Mouse (Mus musculus): ENCODE results near the gene Ttc28. TPM values are rescaled to one million over a fixed set of nuclear protein-coding genes. Genes with fewer than 3 reads are reported as not detected.

Ttc28 gene
- polyA plus RNA-seq, 1 experiment from 2014 or later = 13.0 TPM

DNA sequence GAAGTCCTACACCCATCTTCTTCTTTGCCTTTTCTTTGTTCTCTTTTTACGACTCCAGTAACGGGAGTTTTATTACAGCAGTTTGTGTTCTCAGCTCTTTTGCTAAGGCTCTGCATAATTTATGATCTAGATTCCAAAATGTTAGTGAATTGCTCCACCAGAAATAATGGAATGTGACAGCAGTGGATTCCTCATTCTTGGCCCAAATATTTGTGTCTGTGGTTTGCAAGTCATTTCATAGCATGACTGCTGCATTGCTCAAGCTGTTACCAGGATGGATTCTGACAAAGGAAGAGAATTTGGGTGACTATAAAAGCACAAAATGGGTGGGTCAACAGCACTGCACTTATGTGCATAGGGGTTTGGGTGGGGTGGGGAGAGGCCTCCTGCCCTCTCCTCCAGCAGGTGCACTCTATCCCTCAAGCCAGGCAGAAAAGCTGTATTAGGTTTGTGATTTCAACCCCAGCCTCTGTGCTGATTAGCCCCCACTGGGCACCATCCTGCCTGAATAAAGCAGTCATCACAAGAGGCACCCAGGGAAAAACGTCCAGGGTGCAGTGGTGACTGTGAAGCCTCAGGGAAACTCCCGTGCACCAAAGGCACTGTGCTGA, 325.5 kb downstream of the Ttc28 start:
- H3K27ac ChIP-seq (ENCODE audit: low read depth) = no peak overlapping the region
- H3K4me3 ChIP-seq (ENCODE audit: low read depth, low read length) = no peak overlapping the region
- H3K4me2 ChIP-seq (ENCODE audit: low read length) = no peak overlapping the region
- no peaks in the 10 kb centered on the region for H3K9me3 ChIP-seq (ENCODE audit: control insufficient read depth, low read length)
- no peaks in the 10 kb centered on the region for H3K36me3 ChIP-seq (ENCODE audit: control insufficient read depth, insufficient read depth, low read length)
- no peaks in the 10 kb centered on the region for H3K27me3 ChIP-seq (replicated peaks; ENCODE audit: control insufficient read depth, insufficient read depth, low read length)
- H3K9ac ChIP-seq (ENCODE audit: low read length) = no peak overlapping the region
- DNase-seq (ENCODE audit: low spot score) = no peak
- ATAC-seq (replicated peaks; ENCODE audit: low FRiP score, low TSS enrichment, low read depth) = no peak
- 10% methylated on average over 4 of the region's 4 CpGs for WGBS
- H3K4me1 ChIP-seq (replicated peaks; ENCODE audit: control insufficient read depth, insufficient read depth, low read length) = peaks cover 50% of the 10 kb centered on the region

- no peak for DNase-seq (ENCODE audit: low spot score)
- peaks cover 48% of the 10 kb centered on the region for H3K4me1 ChIP-seq (replicated peaks; ENCODE audit: control insufficient read depth, insufficient read depth, low read length)
- H3K27ac ChIP-seq (ENCODE audit: low read depth) = no peak overlapping the region
- H3K9me3 ChIP-seq (ENCODE audit: control insufficient read depth, low read length) = no peaks in the 10 kb centered on the region
- ATAC-seq (replicated peaks; ENCODE audit: low FRiP score, low TSS enrichment, low read depth) = no peak
- no peaks in the 10 kb centered on the region for H3K27me3 ChIP-seq (replicated peaks; ENCODE audit: control insufficient read depth, insufficient read depth, low read length)
- no peak overlapping the region for H3K4me2 ChIP-seq (ENCODE audit: low read length)
- no peak overlapping the region for H3K9ac ChIP-seq (ENCODE audit: low read length)
- 21% methylated on average over 4 of the region's 4 CpGs for WGBS
- H3K36me3 ChIP-seq (ENCODE audit: control insufficient read depth, insufficient read depth, low read length) = no peaks in the 10 kb centered on the region
- H3K4me3 ChIP-seq (ENCODE audit: low read depth, low read length) = no peak overlapping the region
Measured at GRCm38 (mm10) chr5:111205817-111206216, 326.2 kb downstream of the Ttc28 start.

GRCm38 (mm10) chr5:111207924-111208659, 328.5 kb downstream of the Ttc28 start:
- H3K27me3 ChIP-seq (replicated peaks; ENCODE audit: control insufficient read depth, insufficient read depth, low read length) = no peaks in the 10 kb centered on the region
- ATAC-seq (replicated peaks; ENCODE audit: low FRiP score, low TSS enrichment, low read depth) = 0 out of 2 replicates have a peak, but pooled peaks have one; percentile 30
- no peak overlapping the region for H3K27ac ChIP-seq (ENCODE audit: low read depth)
- H3K4me3 ChIP-seq (ENCODE audit: low read depth, low read length) = no peak overlapping the region
- H3K9me3 ChIP-seq (ENCODE audit: control insufficient read depth, low read length) = no peaks in the 10 kb centered on the region
- WGBS = 46% methylated on average over 8 of the region's 8 CpGs
- no peak overlapping the region for H3K9ac ChIP-seq (ENCODE audit: low read length)
- no peaks in the 10 kb centered on the region for H3K36me3 ChIP-seq (ENCODE audit: control insufficient read depth, insufficient read depth, low read length)
- peaks cover 38% of the 10 kb centered on the region for H3K4me1 ChIP-seq (replicated peaks; ENCODE audit: control insufficient read depth, insufficient read depth, low read length)
- DNase-seq (ENCODE audit: low spot score) = no peak
- peak overlapping the region; percentile 16 for H3K4me2 ChIP-seq (ENCODE audit: low read length)

- Histone ChIP-seq H3K27ac (ENCODE audit: low read depth) (no peak overlapping the region), H3K9ac (ENCODE audit: low read length) (no peak overlapping the region)
- 48% methylated on average over 5 of the region's 5 CpGs for WGBS
Measured at GRCm38 (mm10) chr5:111208660-111208969, 329.0 kb downstream of the Ttc28 start.

DNA sequence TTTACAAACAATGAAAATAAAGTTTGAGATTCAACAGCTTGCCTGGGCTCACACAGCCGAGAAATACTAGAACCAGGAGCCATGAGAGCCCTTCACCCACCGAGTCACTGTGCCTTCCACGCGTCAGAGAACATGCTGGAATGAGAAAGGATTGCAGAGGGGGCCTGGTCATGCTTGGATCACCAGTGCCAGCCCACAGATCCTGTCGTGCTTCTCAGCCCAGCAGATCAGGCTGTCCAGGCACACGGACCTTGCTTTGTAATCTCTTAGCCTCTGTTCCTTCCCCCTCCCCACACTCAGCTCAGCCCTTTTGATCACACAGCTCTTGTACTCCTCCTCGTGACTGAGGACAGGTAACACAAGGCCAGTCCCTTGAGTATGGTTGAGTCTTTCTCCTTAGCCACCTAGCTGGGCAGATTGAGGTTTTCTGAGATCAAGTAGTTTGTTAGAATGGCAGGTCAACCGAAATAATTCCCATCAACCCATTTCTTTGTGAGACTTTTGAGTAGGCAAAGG, 334.4 kb downstream of the Ttc28 start:
- WGBS = 64% methylated on average over 8 of the region's 8 CpGs
- ATAC-seq (replicated peaks; ENCODE audit: low FRiP score, low TSS enrichment, low read depth) = no peak
- H3K4me1 ChIP-seq (replicated peaks; ENCODE audit: control insufficient read depth, insufficient read depth, low read length) = peaks cover 23% of the 10 kb centered on the region
- no peaks in the 10 kb centered on the region for H3K9me3 ChIP-seq (ENCODE audit: control insufficient read depth, low read length)
- no peak overlapping the region for H3K4me2 ChIP-seq (ENCODE audit: low read length)
- H3K27ac ChIP-seq (ENCODE audit: low read depth) = no peak overlapping the region
- H3K36me3 ChIP-seq (ENCODE audit: control insufficient read depth, insufficient read depth, low read length) = no peaks in the 10 kb centered on the region
- H3K9ac ChIP-seq (ENCODE audit: low read length) = no peak overlapping the region
- no peaks in the 10 kb centered on the region for H3K27me3 ChIP-seq (replicated peaks; ENCODE audit: control insufficient read depth, insufficient read depth, low read length)
- no peak for DNase-seq (ENCODE audit: low spot score)
- no peak overlapping the region for H3K4me3 ChIP-seq (ENCODE audit: low read depth, low read length)

More at GRCm38 (mm10) chr5:111208660-111208969, 329.0 kb downstream of the Ttc28 start:
- no peak overlapping the region for H3K4me2 ChIP-seq (ENCODE audit: low read length)
- H3K9me3 ChIP-seq (ENCODE audit: control insufficient read depth, low read length) = no peaks in the 10 kb centered on the region
- no peak for DNase-seq (ENCODE audit: low spot score)
- peaks cover 33% of the 10 kb centered on the region for H3K4me1 ChIP-seq (replicated peaks; ENCODE audit: control insufficient read depth, insufficient read depth, low read length)
- H3K4me3 ChIP-seq (ENCODE audit: low read depth, low read length) = no peak overlapping the region
- no peaks in the 10 kb centered on the region for H3K27me3 ChIP-seq (replicated peaks; ENCODE audit: control insufficient read depth, insufficient read depth, low read length)
- 0 out of 2 replicates have a peak, but pooled peaks have one; percentile 57 for ATAC-seq (replicated peaks; ENCODE audit: low FRiP score, low TSS enrichment, low read depth)
- no peaks in the 10 kb centered on the region for H3K36me3 ChIP-seq (ENCODE audit: control insufficient read depth, insufficient read depth, low read length)

- Histone ChIP-seq H3K4me3 (ENCODE audit: low read depth, low read length) (no peak overlapping the region), H3K4me2 (ENCODE audit: low read length) (no peak overlapping the region), H3K36me3 (ENCODE audit: control insufficient read depth, insufficient read depth, low read length) (no peaks in the 10 kb centered on the region), H3K4me1 (replicated peaks; ENCODE audit: control insufficient read depth, insufficient read depth, low read length) (peaks cover 25% of the 10 kb centered on the region), H3K9ac (ENCODE audit: low read length) (no peak overlapping the region), H3K27ac (ENCODE audit: low read depth) (no peak overlapping the region), H3K27me3 (replicated peaks; ENCODE audit: control insufficient read depth, insufficient read depth, low read length) (no peaks in the 10 kb centered on the region), H3K9me3 (ENCODE audit: control insufficient read depth, low read length) (no peaks in the 10 kb centered on the region)
- WGBS = 69% methylated on average over 13 of the region's 13 CpGs
- DNase-seq (ENCODE audit: low spot score) = no peak
- no peak for ATAC-seq (replicated peaks; ENCODE audit: low FRiP score, low TSS enrichment, low read depth)
Measured at GRCm38 (mm10) chr5:111214890-111215289, 335.3 kb downstream of the Ttc28 start.

DNA sequence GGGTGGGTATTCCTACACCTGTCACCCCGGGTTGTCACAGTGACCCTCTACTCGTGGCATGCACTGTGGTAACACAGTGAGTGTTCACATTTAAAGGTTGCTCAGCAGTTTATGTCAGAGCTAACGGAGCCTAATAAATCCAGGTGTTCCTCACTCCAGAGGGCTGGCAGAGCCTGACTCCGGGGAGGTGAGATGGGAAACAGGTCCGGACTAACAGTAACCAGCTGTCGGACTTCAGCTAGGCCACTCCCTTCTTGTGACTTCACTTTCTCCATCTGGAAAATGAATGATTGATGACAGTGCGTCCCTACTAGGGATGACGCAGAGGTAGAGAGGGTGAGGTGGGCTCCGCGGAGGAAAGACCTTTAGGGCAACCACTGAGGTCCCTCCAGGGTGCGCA, 336.1 kb downstream of the Ttc28 start:
- WGBS = 40% methylated on average over 11 of the region's 11 CpGs
- Histone ChIP-seq H3K4me3 (ENCODE audit: low read depth, low read length) (no peak overlapping the region), H3K27ac (ENCODE audit: low read depth) (no peak overlapping the region), H3K4me2 (ENCODE audit: low read length) (no peak overlapping the region), H3K4me1 (replicated peaks; ENCODE audit: control insufficient read depth, insufficient read depth, low read length) (peaks cover 34% of the 10 kb centered on the region), H3K9ac (ENCODE audit: low read length) (no peak overlapping the region), H3K36me3 (ENCODE audit: control insufficient read depth, insufficient read depth, low read length) (no peaks in the 10 kb centered on the region), H3K27me3 (replicated peaks; ENCODE audit: control insufficient read depth, insufficient read depth, low read length) (no peaks in the 10 kb centered on the region), H3K9me3 (ENCODE audit: control insufficient read depth, low read length) (no peaks in the 10 kb centered on the region)
- ATAC-seq (replicated peaks; ENCODE audit: low FRiP score, low TSS enrichment, low read depth) = 0 out of 2 replicates have a peak, but pooled peaks have one; percentile 22
- no peak for DNase-seq (ENCODE audit: low spot score)

DNA sequence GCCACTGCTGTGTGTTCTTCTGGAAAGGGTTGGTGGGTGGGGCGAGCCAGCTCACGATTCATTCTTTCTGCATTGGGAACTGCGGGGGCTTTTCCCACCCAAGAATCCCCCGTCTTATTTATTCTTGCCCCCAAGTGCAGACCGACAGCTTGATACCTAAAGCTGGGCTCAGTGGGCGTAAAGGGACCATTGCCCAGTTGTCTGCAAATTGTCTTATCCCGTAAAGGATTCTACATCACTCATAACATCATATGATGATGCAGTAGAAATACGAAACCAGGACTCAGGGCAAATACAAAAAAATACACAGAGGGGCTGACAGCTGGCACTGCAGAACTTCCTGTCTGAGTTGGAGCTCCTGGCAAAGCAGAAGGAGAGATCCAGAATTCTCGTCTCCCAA, 336.6 kb downstream of the Ttc28 start:
- no peak overlapping the region for H3K4me3 ChIP-seq (ENCODE audit: low read depth, low read length)
- H3K4me2 ChIP-seq (ENCODE audit: low read length) = no peak overlapping the region
- H3K27me3 ChIP-seq (replicated peaks; ENCODE audit: control insufficient read depth, insufficient read depth, low read length) = no peaks in the 10 kb centered on the region
- H3K9ac ChIP-seq (ENCODE audit: low read length) = no peak overlapping the region
- H3K9me3 ChIP-seq (ENCODE audit: control insufficient read depth, low read length) = no peaks in the 10 kb centered on the region
- peaks cover 34% of the 10 kb centered on the region for H3K4me1 ChIP-seq (replicated peaks; ENCODE audit: control insufficient read depth, insufficient read depth, low read length)
- no peaks in the 10 kb centered on the region for H3K36me3 ChIP-seq (ENCODE audit: control insufficient read depth, insufficient read depth, low read length)
- no peak for ATAC-seq (replicated peaks; ENCODE audit: low FRiP score, low TSS enrichment, low read depth)
- no peak for DNase-seq (ENCODE audit: low spot score)
- 69% methylated on average over 9 of the region's 9 CpGs for WGBS
- H3K27ac ChIP-seq (ENCODE audit: low read depth) = no peak overlapping the region

Measured in intestine, embryonic 14.5 days (tissue).